Mouse (Mus musculus) cortical plate, adult 2 months (tissue): ENCODE measurements around the gene Fam217b. TPM values are rescaled to one million over a fixed set of nuclear protein-coding genes. Genes with fewer than 3 reads are reported as not detected.

Experiments used
- H3K27ac ChIP-seq: fragments of 200-500 bp; 2 replicates; pipeline ENCODE4 v1.5.1; 2012; ENCODE audit warnings: low read length, control low read depth, inconsistent platforms; ENCODE audit not compliant: insufficient read depth
- H3K4me1 ChIP-seq: fragments of 200-500 bp; 2 replicates; pipeline ENCODE4 v1.6.1; 2011; ENCODE audit warnings: low read length; ENCODE audit not compliant: control insufficient read depth, insufficient read depth
- H3K4me3 ChIP-seq: fragments of 200-500 bp; 2 replicates; pipeline ENCODE4 v1.5.1; 2011; ENCODE audit warnings: mild to moderate bottlenecking, low read length, control low read depth; ENCODE audit not compliant: insufficient read depth
- CTCF ChIP-seq: fragments of 200-500 bp; IDR thresholded peaks from 2 replicates; pipeline ENCODE4 v1.5.1; 2011; ENCODE audit warnings: mild to moderate bottlenecking, control low read depth, low read length; ENCODE audit not compliant: insufficient read depth; ENCODE audit errors: extremely low read depth
- POLR2A ChIP-seq: fragments of 200-500 bp; IDR thresholded peaks from 2 replicates; pipeline ENCODE4 v1.6.1; 2011; ENCODE audit warnings: mild to moderate bottlenecking, low read length, control low read depth; ENCODE audit not compliant: insufficient read depth; ENCODE audit errors: extremely low read depth
- polyA plus RNA-seq: library from polyadenylated mRNA; depleted of rRNA; stranded (reverse); fragments of >200 nt; gene quantifications from 2 replicates; pipeline ENCODE4 v1.2.3, GENCODE M21; 2012; rRNA removed

The Fam217b gene
- polyA plus RNA-seq = 37.4 and 37.7 TPM in 2 replicates

DNA sequence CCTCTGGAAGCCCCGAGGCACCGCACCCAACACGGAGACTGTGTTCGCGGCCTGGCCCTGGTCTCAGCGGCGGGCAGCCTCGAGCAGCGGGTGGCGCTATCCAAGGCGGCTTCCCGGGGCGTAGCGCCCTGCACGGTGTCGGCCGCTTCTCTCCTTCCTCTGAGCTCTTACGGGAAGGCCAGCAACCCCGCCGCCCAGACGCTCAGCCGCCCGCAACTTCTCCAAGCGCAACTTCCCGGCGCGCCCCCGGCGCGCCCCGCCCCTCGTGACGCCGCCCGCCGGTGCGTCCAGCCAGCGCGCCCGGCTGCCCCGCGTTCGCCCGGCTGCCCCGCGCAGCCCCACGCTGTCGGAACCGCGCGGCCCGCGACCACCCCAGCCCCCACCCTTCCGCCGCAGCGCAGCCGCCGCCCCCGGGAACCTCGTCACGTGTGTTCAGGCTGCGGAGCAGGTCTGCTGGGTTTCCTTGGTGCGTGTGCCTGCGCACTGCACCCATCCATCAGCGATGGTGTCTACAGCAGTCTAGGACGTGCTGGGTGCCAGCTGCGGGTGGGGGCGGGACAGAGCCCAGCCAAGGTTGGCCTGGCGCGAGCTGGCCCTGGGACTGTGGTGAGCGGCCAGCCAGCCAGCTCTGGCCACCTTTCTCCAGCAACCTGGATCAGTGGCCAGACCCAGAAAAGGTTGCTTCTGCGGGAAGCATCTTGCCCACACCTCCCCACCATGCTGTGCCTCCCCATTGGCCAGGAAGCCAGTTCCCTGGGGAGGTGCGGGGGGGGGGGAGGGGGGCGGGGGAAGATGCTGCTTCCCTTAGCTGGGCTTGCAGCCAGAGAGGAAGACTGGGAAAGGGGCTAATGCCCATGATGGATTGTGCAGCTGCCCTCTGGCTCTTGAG lies at the start of gene Fam217b, which contains the start of gene Ppp1r3d:
TSS of gene Fam217b (plus strand) at position 264 of the 889 bp plus-strand sequence.
TSS of gene Ppp1r3d (minus strand) at position 212 of the 889 bp plus-strand sequence.
- Histone ChIP-seq H3K4me3 (peak within 1 kb of the TSS; percentile 77), H3K27ac (peak within 1 kb of the TSS; percentile 95), H3K4me1 (peaks cover 4% of the 10 kb centered on the region)
- TF ChIP-seq CTCF = no peak
- 0 out of 2 replicates have a peak, but pooled peaks have one; percentile 37 for TF ChIP-seq POLR2A

DNA sequence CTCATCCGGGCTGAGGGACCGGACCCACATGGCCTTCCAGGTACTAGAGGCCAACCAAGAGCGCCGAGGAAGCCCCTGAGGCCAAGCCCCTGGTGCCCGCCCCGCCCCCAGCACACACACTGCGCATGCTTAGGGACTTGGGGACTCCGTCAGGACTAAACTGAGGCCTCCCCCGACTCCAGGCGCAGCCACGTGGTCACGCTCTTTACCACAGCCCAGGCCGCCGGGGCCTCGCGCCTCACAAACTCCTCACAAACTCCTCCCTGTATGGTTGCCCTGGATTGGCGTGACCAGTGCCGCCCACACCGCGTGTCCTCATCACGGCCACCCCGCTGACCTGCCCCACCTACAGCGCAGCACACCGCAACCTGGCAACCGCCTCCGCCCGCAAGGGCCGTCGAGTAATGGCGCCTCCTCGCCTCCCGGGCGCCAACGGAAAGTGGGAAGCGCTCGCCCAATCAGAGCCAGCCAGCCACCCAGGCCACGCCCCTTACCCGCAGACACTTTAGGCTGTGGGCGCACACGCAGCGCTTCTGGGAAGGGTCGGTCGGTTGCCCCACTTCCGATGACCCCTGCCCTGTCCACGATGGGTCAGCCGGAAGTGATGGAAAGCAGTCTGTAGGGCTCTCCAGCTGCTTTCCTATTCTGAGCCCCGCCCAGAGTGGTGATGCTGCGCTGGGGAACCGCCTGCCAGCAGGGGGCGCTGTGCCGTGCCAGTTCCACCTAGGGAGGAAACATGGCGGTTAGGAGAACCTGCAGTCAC lies 7.1 kb upstream of the Fam217b start, which contains the start of gene Sycp2:
TSS of gene Sycp2 (minus strand) at position 633 of the 763 bp plus-strand sequence.
- Histone ChIP-seq H3K4me3 (no peak within 1 kb of the TSS), H3K4me1 (peaks cover 2% of the 10 kb centered on the region), H3K27ac (no peak within 1 kb of the TSS)
- TF ChIP-seq CTCF (0 out of 2 replicates have a peak, but pooled peaks have one; percentile 1), POLR2A (no peak)

DNA sequence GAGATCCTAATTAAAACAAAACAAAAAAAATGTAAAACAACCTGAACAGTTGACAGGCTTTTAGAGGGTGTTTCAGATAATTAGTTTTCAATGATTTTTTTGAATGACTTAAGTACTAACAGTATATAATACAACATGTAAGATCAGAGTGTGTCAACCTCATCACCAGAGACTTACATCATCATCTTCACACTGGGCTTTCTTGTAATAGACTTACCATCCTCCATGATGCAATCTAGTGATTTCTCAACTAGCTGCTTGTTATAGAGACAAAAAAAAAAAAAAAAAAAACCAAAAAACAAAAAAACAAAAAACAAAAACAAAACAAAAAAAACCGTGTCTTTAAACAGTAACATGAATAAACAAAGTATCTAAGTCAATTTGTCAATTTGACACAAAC lies 5.3 kb upstream of the Fam217b start:
- Histone ChIP-seq H3K27ac (no peak overlapping the region), H3K4me1 (peaks cover 2% of the 10 kb centered on the region), H3K4me3 (no peak overlapping the region)
- TF ChIP-seq POLR2A (no peak), CTCF (no peak)

DNA sequence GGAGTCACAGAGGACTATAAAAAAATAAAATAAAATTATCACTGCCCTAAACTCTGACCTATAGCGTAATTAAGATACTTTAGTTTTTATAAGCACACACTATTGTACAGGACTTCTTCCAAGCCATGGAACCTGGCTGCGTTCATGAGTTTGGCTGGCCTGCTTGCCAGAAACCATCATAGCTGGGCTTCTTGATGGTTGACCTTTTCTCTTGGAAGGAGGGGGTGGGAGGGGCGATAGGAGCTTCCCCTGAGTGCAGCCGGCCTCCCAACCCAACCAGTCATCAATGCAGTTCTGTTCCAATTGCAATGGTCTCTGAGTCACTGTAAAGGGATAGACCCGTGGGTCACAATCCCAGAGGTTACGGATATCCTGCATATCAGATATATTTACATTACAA lies 4.0 kb upstream of the Fam217b start:
- Histone ChIP-seq H3K4me3 (no peak overlapping the region), H3K4me1 (peaks cover 2% of the 10 kb centered on the region), H3K27ac (no peak overlapping the region)
- TF ChIP-seq POLR2A (no peak), CTCF (no peak)

DNA sequence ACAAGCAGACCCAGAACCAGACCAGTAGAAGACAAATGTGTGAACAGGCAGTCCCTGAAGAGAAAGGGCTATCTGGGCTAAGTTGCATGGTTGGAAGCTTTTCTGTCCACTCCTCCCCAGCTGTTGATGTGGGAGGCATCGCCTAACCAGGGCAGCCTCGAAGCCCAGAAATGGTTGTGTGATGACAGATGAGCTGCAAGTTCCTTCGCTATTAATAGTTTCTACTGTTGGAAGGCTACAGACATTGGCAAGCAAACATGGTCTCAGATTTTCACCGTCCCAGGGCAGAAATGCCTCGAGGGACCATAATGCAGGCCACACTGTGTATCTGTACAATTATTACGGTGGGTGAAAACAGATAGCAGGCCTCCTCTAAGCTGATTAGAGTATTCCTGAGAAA lies 1.7 kb upstream of the Fam217b start:
- peak overlapping the region; percentile 0; the same call in 1 of the 2 replicates for H3K4me3 ChIP-seq

DNA sequence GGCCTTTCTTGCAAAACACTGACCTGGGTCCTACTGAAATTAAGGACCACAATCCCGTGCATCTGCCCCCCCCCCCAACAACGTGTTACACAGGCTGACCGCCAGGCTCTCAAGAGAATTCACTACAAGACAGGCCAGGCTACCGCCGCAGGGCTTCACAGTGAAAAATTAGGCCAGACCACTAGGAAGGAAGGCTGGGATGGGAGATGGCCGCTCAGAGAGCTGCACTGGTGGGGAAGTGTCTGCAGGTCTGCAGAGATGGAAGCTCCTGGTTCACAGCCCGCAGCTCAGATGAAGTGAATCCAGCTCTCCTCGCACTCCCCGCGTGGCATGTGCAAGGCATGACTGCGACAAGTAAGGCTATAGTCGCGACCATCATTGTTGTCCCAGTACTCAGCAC lies 1.2 kb upstream of the Fam217b start:
- peak overlapping the region; percentile 77 for H3K4me3 ChIP-seq
- TF ChIP-seq CTCF = no peak
- no peak for TF ChIP-seq POLR2A
- H3K27ac ChIP-seq = peak overlapping the region; percentile 16; the same call in 1 of the 2 replicates
- H3K4me1 ChIP-seq = peaks cover 4% of the 10 kb centered on the region

More for the DNA sequence above, 1.7 kb upstream of the Fam217b start:
- TF ChIP-seq CTCF (no peak), POLR2A (no peak)
- Histone ChIP-seq H3K4me1 (peaks cover 4% of the 10 kb centered on the region), H3K27ac (no peak overlapping the region)

DNA sequence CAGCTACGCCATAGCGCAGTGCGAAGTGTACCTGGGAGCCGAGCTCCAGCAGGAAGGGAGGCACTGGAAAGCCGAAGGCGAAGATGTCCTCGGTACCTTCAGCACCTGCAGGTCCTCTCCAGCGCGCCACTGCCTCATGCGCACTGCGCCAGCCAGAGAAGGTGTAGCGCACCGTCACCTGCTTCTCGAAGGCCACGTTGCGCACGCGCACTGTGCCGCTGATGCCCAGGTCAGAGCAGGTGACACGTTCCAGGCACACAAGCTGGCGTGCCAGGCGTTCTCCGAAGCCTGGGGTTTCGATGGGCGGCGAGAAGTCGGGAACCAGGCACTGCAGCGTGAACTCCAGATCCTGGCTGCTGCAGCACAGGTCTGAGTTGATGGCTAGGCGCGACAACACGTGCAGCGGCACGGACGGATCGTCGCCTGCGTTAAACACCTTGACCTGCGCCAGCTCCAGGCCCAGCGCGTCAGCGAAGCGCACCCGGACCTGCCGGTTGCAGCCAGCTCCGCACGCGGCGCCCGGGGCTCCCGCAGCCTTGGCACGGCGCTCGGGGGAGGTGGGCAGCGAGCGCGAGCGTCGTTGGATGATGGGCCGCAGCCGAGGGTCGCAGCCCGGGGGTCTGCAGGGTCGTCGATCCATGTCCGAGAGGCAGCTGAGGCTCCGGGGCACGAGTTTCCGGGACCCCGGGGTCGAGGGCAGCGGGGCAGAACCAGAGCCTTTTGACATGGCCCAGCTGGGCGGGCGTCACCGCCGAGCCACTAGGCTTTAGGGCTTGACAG lies 653 bp upstream of the Fam217b start:
- Histone ChIP-seq H3K27ac (peak overlapping the region; percentile 16), H3K4me1 (peaks cover 4% of the 10 kb centered on the region), H3K4me3 (peak overlapping the region; percentile 77)
- TF ChIP-seq CTCF = no peak
- TF ChIP-seq POLR2A = no peak

DNA sequence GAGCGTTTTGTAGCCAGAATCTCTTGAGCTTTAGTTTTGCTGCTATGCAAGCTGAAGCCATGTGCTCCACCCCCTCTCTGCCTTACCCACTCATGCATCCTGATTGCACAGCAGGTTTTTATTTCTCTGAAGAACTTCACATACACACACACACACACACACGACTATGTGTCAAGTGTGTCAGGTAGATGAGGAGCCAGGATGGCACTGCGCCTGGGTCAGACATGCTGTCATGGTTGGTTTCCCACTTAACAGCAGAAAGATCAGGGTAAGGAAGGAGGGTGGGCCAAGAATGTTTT lies 775 bp downstream of the Fam217b start:
- Histone ChIP-seq H3K4me1 (peaks cover 4% of the 10 kb centered on the region), H3K4me3 (peak overlapping the region; percentile 77), H3K27ac (no peak overlapping the region)
- no peak for TF ChIP-seq CTCF
- TF ChIP-seq POLR2A = no peak

DNA sequence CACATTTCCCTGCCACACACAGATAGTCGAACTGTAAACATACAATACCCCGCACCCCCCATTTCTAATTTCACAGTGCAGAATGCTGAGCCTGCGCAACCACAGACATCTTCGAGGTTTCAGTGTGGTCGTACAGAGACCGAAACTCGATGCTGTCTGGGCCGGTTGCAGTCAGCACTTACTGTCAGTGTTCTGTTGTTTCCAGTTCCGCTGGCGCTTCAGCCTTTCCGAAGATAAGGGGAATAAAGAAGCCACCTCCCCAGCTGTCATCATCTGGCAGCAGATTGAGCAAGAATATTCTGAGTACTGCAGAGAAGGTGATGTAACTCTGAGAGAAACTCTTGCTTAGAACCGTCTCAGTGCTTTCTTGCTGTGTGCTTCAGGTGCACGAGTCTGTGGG lies 2.1 kb downstream of the Fam217b start:
- TF ChIP-seq POLR2A = no peak
- TF ChIP-seq CTCF = no peak
- Histone ChIP-seq H3K27ac (no peak overlapping the region), H3K4me1 (peaks cover 4% of the 10 kb centered on the region), H3K4me3 (no peak overlapping the region)
